Mouse (Mus musculus) adipocyte (in vitro differentiated cells): Measurements from ENCODE around the gene Mapk8.
A peak's percentile ranks its signal among the peaks of the same experiment; 100 is the strongest.
"Not testable (repeated sequence)": the region's sequence is repeated elsewhere in the genome, so short reads cannot be mapped to it uniquely, and the experiment has no call there.

Source experiments
- DNase-seq: peaks from one replicate; pipeline ENCODE4 v3.0.0-alpha.2; 2016; ENCODE audit warnings: low spot score

Gene Mapk8

GRCm38 (mm10) chr14:33447027-33447569 lies at the start of gene Mapk8:
Gene Mapk8, minus strand, starts transcription at chr14:33447158.
- peak; percentile 93 for DNase-seq

GRCm38 (mm10) chr14:33495226-33495625 lies 48.3 kb upstream of the Mapk8 start:
- no peak for DNase-seq

- no peak for DNase-seq
Observed at GRCm38 (mm10) chr14:33487805-33488550, 41.0 kb upstream of the Mapk8 start.

GRCm38 (mm10) chr14:33481991-33482390 lies 35.0 kb upstream of the Mapk8 start:
- no peak for DNase-seq

GRCm38 (mm10) chr14:33476094-33476760 lies 29.3 kb upstream of the Mapk8 start:
- no peak for DNase-seq

- DNase-seq = no peak
Observed at GRCm38 (mm10) chr14:33474461-33474860, 27.5 kb upstream of the Mapk8 start.

GRCm38 (mm10) chr14:33471331-33471730 lies 24.4 kb upstream of the Mapk8 start, which contains the start of gene Frmpd2:
Gene Frmpd2, plus strand, starts transcription at chr14:33471696.
- no peak for DNase-seq

- no peak for DNase-seq
Observed at GRCm38 (mm10) chr14:33467766-33468165, 20.8 kb upstream of the Mapk8 start.

- no peak for DNase-seq
Observed at GRCm38 (mm10) chr14:33463658-33464057, 16.7 kb upstream of the Mapk8 start.

GRCm38 (mm10) chr14:33450331-33450730 lies 3.4 kb upstream of the Mapk8 start:
- DNase-seq = no peak

- no peak for DNase-seq
Observed at GRCm38 (mm10) chr14:33449296-33449840, 2.4 kb upstream of the Mapk8 start.

- DNase-seq = no peak
Observed at GRCm38 (mm10) chr14:33448276-33448675, 1.3 kb upstream of the Mapk8 start.

GRCm38 (mm10) chr14:33446561-33447023 lies 366 bp downstream of the Mapk8 start:
- no peak for DNase-seq

- DNase-seq = no peak
Observed at GRCm38 (mm10) chr14:33445962-33446361, 996 bp downstream of the Mapk8 start.

- no peak for DNase-seq
Observed at GRCm38 (mm10) chr14:33443780-33444179, 3.2 kb downstream of the Mapk8 start.

- DNase-seq = not testable (repeated sequence)
Observed at GRCm38 (mm10) chr14:33432485-33432884, 14.5 kb downstream of the Mapk8 start.

GRCm38 (mm10) chr14:33424124-33424523 lies 22.8 kb downstream of the Mapk8 start:
- DNase-seq = no peak

GRCm38 (mm10) chr14:33423003-33423402 lies 24.0 kb downstream of the Mapk8 start:
- no peak for DNase-seq

GRCm38 (mm10) chr14:33418311-33418909 lies 28.5 kb downstream of the Mapk8 start:
- no peak for DNase-seq

GRCm38 (mm10) chr14:33415746-33416145 lies 31.2 kb downstream of the Mapk8 start:
- DNase-seq = no peak

GRCm38 (mm10) chr14:33402331-33402730 lies 44.6 kb downstream of the Mapk8 start:
- no peak for DNase-seq

GRCm38 (mm10) chr14:33400019-33400418 lies 46.9 kb downstream of the Mapk8 start:
- no peak for DNase-seq
